Mouse (Mus musculus): Measurements from ENCODE around the gene Zdhhc20. TPM values are rescaled to one million over a fixed set of nuclear protein-coding genes. Genes with fewer than 3 reads are reported as not detected.
"Not testable (repeated sequence)": the region's sequence is repeated elsewhere in the genome, so short reads cannot be mapped to it uniquely, and the experiment has no call there.

Gene Zdhhc20
- polyA plus RNA-seq, 1 experiment from 2014 or later, result 61.6 TPM

GRCm38 (mm10) chr14:57848646-57849045, 41.4 kb downstream of the Zdhhc20 start:
- Histone ChIP-seq H3K4me1 (replicated peaks) (no peaks in the 10 kb centered on the region), H3K27ac (no peak overlapping the region), H3K4me2 (replicated peaks) (no peak overlapping the region), H3K9ac (no peak overlapping the region), H3K27me3 (replicated peaks) (no peaks in the 10 kb centered on the region), H3K36me3 (peaks cover 11% of the 10 kb centered on the region; the same call in 1 of the 2 replicates), H3K9me3 (no peaks in the 10 kb centered on the region), H3K4me3 (replicated peaks) (no peak overlapping the region)
- 91% methylated on average over 2 of the region's 2 CpGs for WGBS
- no peak for ATAC-seq

GRCm38 (mm10) chr14:57848061-57848460, 42.0 kb downstream of the Zdhhc20 start:
- not testable (repeated sequence) for H3K27me3 ChIP-seq (replicated peaks); H3K4me1 ChIP-seq (replicated peaks); H3K4me3 ChIP-seq (replicated peaks); H3K9ac ChIP-seq; H3K4me2 ChIP-seq (replicated peaks); H3K27ac ChIP-seq; H3K9me3 ChIP-seq; ATAC-seq
- H3K36me3 ChIP-seq, result peaks cover 11% of the 10 kb centered on the region; the same call in 1 of the 2 replicates
- 78% methylated on average over 5 of the region's 5 CpGs for WGBS

GRCm38 (mm10) chr14:57844535-57844934, 45.5 kb downstream of the Zdhhc20 start:
- Histone ChIP-seq H3K27me3 (replicated peaks) (no peaks in the 10 kb centered on the region), H3K4me3 (replicated peaks) (no peak overlapping the region), H3K9ac (no peak overlapping the region), H3K9me3 (no peaks in the 10 kb centered on the region), H3K27ac (no peak overlapping the region), H3K4me1 (replicated peaks) (no peaks in the 10 kb centered on the region), H3K36me3 (peaks cover 9% of the 10 kb centered on the region; the same call in 1 of the 2 replicates), H3K4me2 (replicated peaks) (no peak overlapping the region)
- 89% methylated on average over 3 of the region's 3 CpGs for WGBS
- no peak for ATAC-seq

GRCm38 (mm10) chr14:57835157-57835556, 54.9 kb downstream of the Zdhhc20 start:
- Histone ChIP-seq H3K4me3 (replicated peaks) (no peak overlapping the region), H3K9me3 (no peaks in the 10 kb centered on the region), H3K27me3 (replicated peaks) (no peaks in the 10 kb centered on the region), H3K4me1 (replicated peaks) (no peaks in the 10 kb centered on the region), H3K36me3 (peaks cover 11% of the 10 kb centered on the region; the same call in 1 of the 2 replicates), H3K9ac (no peak overlapping the region), H3K27ac (no peak overlapping the region), H3K4me2 (replicated peaks) (no peak overlapping the region)
- ATAC-seq, result no peak
- WGBS, result 85% methylated on average over 10 of the region's 10 CpGs

- Histone ChIP-seq H3K4me3 (replicated peaks) (no peak overlapping the region), H3K9ac (no peak overlapping the region), H3K27ac (no peak overlapping the region), H3K36me3 (peaks cover 7% of the 10 kb centered on the region; the same call in 1 of the 2 replicates), H3K4me2 (replicated peaks) (no peak overlapping the region), H3K4me1 (replicated peaks) (no peaks in the 10 kb centered on the region), H3K27me3 (replicated peaks) (no peaks in the 10 kb centered on the region), H3K9me3 (no peaks in the 10 kb centered on the region)
- ATAC-seq, result no peak
- 93% methylated on average over 2 of the region's 2 CpGs for WGBS
Observed at GRCm38 (mm10) chr14:57833526-57833925, 56.5 kb downstream of the Zdhhc20 start.

GRCm38 (mm10) chr14:57827284-57827683, 62.8 kb downstream of the Zdhhc20 start:
- Histone ChIP-seq H3K4me3 (replicated peaks) (peak overlapping the region; percentile 92), H3K27me3 (replicated peaks) (no peaks in the 10 kb centered on the region), H3K9me3 (no peaks in the 10 kb centered on the region), H3K9ac (0 out of 2 replicates have a peak overlapping the region, but pooled peaks have one; percentile 90), H3K27ac (no peak overlapping the region), H3K4me2 (replicated peaks) (peak overlapping the region; percentile 72), H3K36me3 (no peaks in the 10 kb centered on the region), H3K4me1 (replicated peaks) (peaks cover 4% of the 10 kb centered on the region)
- ATAC-seq, result no peak
- WGBS, result 66% methylated on average over 1 of the region's 1 CpGs

- H3K4me3 ChIP-seq (replicated peaks), result peak within 1 kb of the TSS; percentile 92
- peaks cover 4% of the 10 kb centered on the region for H3K4me1 ChIP-seq (replicated peaks)
- peak; percentile 99 for ATAC-seq
- peak within 1 kb of the TSS; percentile 89 for H3K27ac ChIP-seq
- WGBS, result under 1% methylated on average over 96 of the region's 96 CpGs
- H3K36me3 ChIP-seq, result peaks cover 4% of the 10 kb centered on the region; the same call in 1 of the 2 replicates
- H3K9ac ChIP-seq, result peak within 1 kb of the TSS; percentile 90
- H3K27me3 ChIP-seq (replicated peaks), result no peaks in the 10 kb centered on the region
- H3K9me3 ChIP-seq, result no peaks in the 10 kb centered on the region
- H3K4me2 ChIP-seq (replicated peaks), result peak within 1 kb of the TSS; percentile 72
Observed at GRCm38 (mm10) chr14:57825788-57826751, 64.0 kb downstream of the Zdhhc20 start, which contains the start of the genes Ska3 and Mrpl57. Gene Ska3, minus strand, starts transcription at chr14:57826185. Gene Mrpl57, plus strand, starts transcription at chr14:57826234.

- H3K36me3 ChIP-seq, result peaks cover 13% of the 10 kb centered on the region
- H3K9me3 ChIP-seq, result no peaks in the 10 kb centered on the region
- no peaks in the 10 kb centered on the region for H3K27me3 ChIP-seq (replicated peaks)
- H3K4me1 ChIP-seq (replicated peaks), result no peaks in the 10 kb centered on the region
- no peak overlapping the region for H3K27ac ChIP-seq
- H3K4me2 ChIP-seq (replicated peaks), result no peak overlapping the region
- WGBS, result 74% methylated on average over 4 of the region's 4 CpGs
- H3K9ac ChIP-seq, result no peak overlapping the region
- H3K4me3 ChIP-seq (replicated peaks), result no peak overlapping the region
- no peak for ATAC-seq
Observed at GRCm38 (mm10) chr14:57820839-57821238, 69.2 kb downstream of the Zdhhc20 start.

GRCm38 (mm10) chr14:57811844-57812243, 78.2 kb downstream of the Zdhhc20 start:
- Histone ChIP-seq H3K27ac (no peak overlapping the region), H3K27me3 (replicated peaks) (no peaks in the 10 kb centered on the region), H3K36me3 (peaks cover 31% of the 10 kb centered on the region), H3K4me1 (replicated peaks) (no peaks in the 10 kb centered on the region), H3K9ac (no peak overlapping the region), H3K4me3 (replicated peaks) (no peak overlapping the region), H3K4me2 (replicated peaks) (no peak overlapping the region), H3K9me3 (no peaks in the 10 kb centered on the region)
- WGBS, result 96% methylated on average over 5 of the region's 5 CpGs
- ATAC-seq, result no peak

GRCm38 (mm10) chr14:57810886-57811285, 79.2 kb downstream of the Zdhhc20 start:
- Histone ChIP-seq H3K4me2 (replicated peaks) (no peak overlapping the region), H3K36me3 (peaks cover 28% of the 10 kb centered on the region), H3K9ac (no peak overlapping the region), H3K27me3 (replicated peaks) (no peaks in the 10 kb centered on the region), H3K4me3 (replicated peaks) (no peak overlapping the region), H3K4me1 (replicated peaks) (no peaks in the 10 kb centered on the region), H3K9me3 (no peaks in the 10 kb centered on the region), H3K27ac (no peak overlapping the region)
- 77% methylated on average over 2 of the region's 2 CpGs for WGBS
- no peak; the same call in 1 of the 2 replicates for ATAC-seq

GRCm38 (mm10) chr14:57808558-57808957, 81.5 kb downstream of the Zdhhc20 start:
- Histone ChIP-seq H3K27ac (no peak overlapping the region), H3K4me3 (replicated peaks) (no peak overlapping the region), H3K4me2 (replicated peaks) (no peak overlapping the region), H3K36me3 (peaks cover 38% of the 10 kb centered on the region), H3K9ac (no peak overlapping the region), H3K4me1 (replicated peaks) (no peaks in the 10 kb centered on the region), H3K27me3 (replicated peaks) (no peaks in the 10 kb centered on the region), H3K9me3 (no peaks in the 10 kb centered on the region)
- WGBS, result 75% methylated on average over 5 of the region's 5 CpGs
- ATAC-seq, result 0 out of 2 replicates have a peak, but pooled peaks have one; percentile 39

- Histone ChIP-seq H3K9ac (no peak overlapping the region), H3K9me3 (no peaks in the 10 kb centered on the region), H3K4me2 (replicated peaks) (no peak overlapping the region), H3K4me3 (replicated peaks) (no peak overlapping the region), H3K27ac (no peak overlapping the region), H3K4me1 (replicated peaks) (peaks cover 7% of the 10 kb centered on the region), H3K27me3 (replicated peaks) (no peaks in the 10 kb centered on the region), H3K36me3 (peaks cover 28% of the 10 kb centered on the region)
- WGBS, result 85% methylated on average over 4 of the region's 4 CpGs
- ATAC-seq, result no peak
Observed at GRCm38 (mm10) chr14:57803731-57804130, 86.3 kb downstream of the Zdhhc20 start.

All from intestine, embryonic 15.5 days (tissue).